Mouse (Mus musculus) 3T3-L1 (cell line): ENCODE data around the gene AI481877.
"Not testable (repeated sequence)": the region's sequence is repeated elsewhere in the genome, so short reads cannot be mapped to it uniquely, and the experiment has no call there.

Experiments
- DNase-seq: peaks from one replicate; pipeline ENCODE4 v3.0.0-alpha.2; 2015; ENCODE audit warnings: low read depth, low spot score

Gene AI481877

DNA sequence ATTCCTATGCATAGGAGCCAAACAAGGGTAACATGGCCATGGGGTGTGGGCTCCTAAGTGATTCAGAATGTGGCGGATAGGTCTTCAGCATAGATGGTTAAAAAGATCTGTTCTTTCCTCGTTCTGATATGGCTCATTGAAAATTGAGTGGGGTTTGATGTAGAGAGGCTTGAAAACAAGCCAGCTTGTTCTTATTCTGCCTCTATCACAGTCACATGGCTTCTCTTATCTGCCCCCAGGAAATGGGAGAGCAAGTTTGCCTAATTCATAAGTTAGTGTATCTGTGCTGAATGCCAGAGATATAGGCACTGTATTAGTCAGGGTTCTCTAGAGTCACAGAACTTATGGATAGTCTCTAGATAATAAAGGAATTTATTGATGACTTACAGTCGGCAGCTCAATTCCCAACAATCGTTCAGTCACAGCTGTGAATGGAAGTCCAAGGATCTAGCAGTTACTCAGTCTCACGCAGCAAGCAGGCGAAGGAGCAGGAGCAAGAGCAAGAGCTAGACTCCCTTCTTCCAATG is at the start of gene AI481877:
TSS of gene AI481877 (minus strand) at position 477 of the 527 bp plus-strand sequence.
- not testable (repeated sequence) for DNase-seq

- DNase-seq = no peak
These were observed 49.7 kb upstream of the AI481877 start for GRCm38 (mm10) chr4:59188474-59188801.

DNA sequence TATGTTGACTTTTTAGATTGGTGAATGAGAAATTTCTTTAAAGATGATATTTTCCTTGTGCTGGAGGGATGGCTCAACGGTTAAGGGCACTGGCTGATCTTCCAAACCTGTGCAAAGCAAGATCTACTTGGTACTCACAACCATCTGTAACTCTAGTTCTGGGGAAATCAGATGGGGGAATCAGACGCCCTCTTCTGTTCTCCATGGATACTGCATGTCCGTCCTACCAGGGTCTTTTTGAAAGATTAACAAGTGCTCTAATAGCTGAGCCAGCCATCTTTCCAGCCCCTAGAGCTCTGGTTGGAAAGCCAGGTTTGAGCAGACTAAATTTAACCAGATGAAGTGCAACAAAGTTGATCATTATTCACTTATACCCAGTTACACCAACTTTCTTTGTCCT is 48.5 kb upstream of the AI481877 start:
- DNase-seq = peak; percentile 62

GRCm38 (mm10) chr4:59185671-59186070 is 46.9 kb upstream of the AI481877 start:
- no peak for DNase-seq

DNA sequence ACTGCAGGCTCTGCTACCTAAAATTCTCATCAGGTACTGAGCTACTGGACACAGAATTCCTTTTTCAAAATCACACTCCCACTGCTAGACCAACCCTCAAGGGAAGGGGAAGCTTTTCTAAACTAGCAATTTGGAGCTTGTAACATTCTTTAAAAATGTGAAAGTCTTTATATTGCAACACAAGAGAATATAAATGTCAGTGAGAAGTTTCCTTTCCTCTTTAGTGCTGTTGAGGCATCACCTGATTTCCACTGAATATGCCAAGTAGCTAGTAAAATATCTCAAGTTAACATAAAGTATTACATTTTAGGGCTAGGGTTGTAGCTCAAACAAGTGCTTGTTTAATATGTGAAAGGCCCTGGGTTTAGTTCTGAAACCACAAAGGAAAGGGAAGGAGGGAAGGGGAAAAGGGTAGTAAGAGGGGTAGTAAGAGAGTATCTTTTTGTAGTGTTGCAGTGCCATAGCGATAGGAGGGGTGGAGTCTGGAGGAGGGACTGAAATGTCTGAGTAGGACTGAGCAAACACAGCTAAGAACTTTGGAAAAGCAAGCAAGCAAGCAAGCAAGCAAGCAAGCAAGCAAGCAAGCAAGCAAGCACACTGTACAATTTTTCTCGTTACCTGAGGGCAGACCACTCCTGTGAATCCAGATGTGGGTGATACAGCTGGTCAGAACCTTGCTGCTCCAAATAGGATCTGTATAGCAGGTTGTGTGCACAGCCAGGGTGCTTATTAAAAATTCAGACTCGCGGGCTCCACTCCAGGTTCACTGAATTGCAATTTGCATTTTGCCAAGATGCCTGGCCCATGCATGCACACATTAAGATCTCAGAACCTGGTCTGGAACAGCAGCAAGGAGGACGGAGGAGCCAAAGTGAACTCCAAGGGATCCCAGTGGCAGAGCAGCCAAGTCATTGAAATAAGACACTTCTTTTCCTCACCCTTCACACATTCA is 42.8 kb upstream of the AI481877 start:
- no peak for DNase-seq

DNA sequence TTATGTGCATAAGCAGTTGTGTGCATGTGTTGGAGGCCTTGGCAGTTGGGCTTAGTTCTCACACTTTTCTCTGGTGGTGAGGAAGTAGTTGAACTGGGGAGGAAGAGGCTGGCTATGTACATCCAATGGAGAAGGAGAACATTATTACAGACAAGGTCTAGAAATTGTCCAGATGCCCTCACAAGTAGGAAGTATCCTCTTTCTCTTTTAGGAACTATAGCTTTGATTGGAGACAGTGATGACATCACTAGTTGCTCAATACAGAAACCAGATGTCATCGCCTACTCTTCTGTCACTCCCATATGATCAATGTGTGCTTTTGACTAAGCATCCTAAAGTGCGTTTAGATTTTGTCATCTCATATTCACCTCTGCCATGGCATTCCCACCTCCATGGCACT is 38.8 kb upstream of the AI481877 start:
- DNase-seq = no peak

DNA sequence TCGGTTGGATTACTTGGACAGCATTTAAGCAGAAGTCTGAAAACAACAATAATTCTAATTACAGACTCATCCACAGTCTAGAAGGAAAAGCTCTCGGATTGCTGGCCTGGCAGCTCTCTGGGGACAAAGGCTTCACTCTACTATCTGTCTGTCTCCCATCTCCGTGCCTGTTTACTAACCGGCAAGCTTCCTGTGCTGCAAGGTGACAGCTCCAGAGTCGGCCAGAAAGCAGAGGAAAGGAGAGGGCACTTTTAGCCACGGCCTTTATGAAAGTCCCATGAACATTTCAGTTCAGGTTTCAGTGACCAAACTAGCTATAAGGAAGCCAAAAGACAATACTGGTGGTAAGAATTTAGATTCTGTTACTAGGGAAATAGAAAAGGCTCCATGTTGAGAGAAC is 37.1 kb upstream of the AI481877 start:
- DNase-seq = no peak

- DNase-seq = no peak
These were observed 36.2 kb upstream of the AI481877 start for GRCm38 (mm10) chr4:59175003-59175402.

DNA sequence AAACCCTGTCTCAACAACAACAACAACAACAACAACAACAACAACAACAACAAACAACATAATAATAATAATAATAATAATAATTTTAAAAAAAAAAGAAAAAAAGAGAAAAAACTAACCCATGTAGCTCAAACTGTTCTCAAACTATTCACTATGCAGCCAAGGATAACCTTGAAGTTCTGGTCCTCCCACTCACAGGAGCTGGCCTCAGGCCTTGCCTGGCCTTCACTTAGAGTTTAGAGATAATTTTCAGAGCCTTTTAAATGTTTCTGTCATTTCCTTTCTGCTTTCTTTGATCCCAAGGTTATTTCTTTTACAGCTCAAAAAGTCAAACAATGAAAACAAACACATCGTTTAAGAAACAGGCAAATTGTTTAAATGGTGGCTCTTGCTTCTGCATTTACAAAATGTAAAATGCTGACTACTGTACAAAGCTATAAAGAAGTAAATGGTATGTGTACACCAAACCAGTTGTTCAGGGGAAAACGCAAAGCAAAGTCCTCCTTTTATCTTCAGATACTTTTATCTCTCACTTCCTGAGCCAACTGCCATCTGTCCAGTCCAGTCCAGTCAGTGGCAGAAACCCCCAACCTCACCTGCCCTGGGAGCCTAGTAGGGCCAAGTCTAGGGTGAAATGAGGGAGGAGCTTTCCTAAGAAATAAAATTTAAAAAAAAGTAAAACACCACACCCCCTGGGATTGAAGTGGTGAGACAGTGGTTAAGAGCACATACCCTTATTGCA is 34.6 kb upstream of the AI481877 start:
- DNase-seq = no peak

GRCm38 (mm10) chr4:59172616-59173015 is 33.8 kb upstream of the AI481877 start:
- DNase-seq = no peak

DNA sequence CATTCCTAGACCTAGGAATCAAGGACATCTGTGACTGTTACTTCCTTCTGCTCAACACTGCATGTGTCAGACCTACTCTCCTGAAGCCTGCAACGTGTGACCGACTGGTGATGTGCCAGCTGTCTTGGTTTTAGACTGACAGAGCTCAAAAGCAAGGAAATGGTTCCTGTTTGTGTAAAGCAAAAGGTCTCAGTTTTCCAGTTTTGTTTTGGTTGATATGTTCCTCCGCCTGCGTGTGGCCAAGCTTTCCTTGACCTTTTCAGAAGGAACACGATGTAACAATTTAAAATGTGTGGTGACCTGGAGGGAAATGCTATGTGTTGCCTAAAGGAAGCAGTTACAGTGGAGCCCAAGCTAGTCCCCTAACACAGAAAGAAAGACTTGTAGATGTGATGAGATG is 31.2 kb upstream of the AI481877 start:
- DNase-seq = no peak

- no peak for DNase-seq
These were observed 28.6 kb upstream of the AI481877 start for GRCm38 (mm10) chr4:59167251-59167847.

- DNase-seq = peak; percentile 47
These were observed 25.3 kb upstream of the AI481877 start for GRCm38 (mm10) chr4:59164034-59164433.

GRCm38 (mm10) chr4:59160959-59161670 is 22.3 kb upstream of the AI481877 start:
- DNase-seq = no peak

- DNase-seq = no peak
These were observed 21.5 kb upstream of the AI481877 start for GRCm38 (mm10) chr4:59160289-59160688.

- DNase-seq = no peak
These were observed 18.9 kb upstream of the AI481877 start for GRCm38 (mm10) chr4:59157654-59158053.

GRCm38 (mm10) chr4:59156897-59157592 is 18.3 kb upstream of the AI481877 start:
- DNase-seq = no peak

- no peak for DNase-seq
These were observed 13.2 kb upstream of the AI481877 start for GRCm38 (mm10) chr4:59151953-59152352.

DNA sequence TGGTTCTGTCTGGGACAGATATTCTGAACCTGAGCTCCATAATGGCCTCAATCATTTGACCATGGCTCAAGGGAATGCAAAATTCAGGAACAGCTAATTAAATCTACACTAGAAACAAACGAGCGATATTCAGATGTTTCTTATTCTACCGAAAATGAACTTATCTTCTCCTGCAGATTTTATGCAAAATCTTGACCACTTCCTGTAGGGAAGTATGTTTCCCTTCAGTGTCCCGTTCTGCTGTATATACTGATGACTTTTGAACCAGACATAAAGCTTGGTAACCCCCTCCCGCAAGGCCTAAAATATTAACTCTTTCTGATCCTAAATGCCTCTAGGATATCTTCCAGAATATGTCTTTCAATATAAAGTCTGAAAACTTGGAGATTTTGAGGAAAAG is 12.1 kb upstream of the AI481877 start:
- DNase-seq = no peak

GRCm38 (mm10) chr4:59149043-59149442 is 10.3 kb upstream of the AI481877 start:
- DNase-seq = peak; percentile 34

GRCm38 (mm10) chr4:59128935-59129334 is 9.8 kb downstream of the AI481877 start:
- no peak for DNase-seq
